Mouse (Mus musculus): ENCODE results near the gene Mrps12. TPM values are rescaled to one million over a fixed set of nuclear protein-coding genes. Genes with fewer than 3 reads are reported as not detected.

Gene Mrps12
- polyA plus RNA-seq, 1 experiment from 2014 or later = 96.7 TPM

- WGBS = 7% methylated on average over 14 of the region's 14 CpGs
- no peaks in the 10 kb centered on the region for H3K9me3 ChIP-seq
- no peak overlapping the region for H3K27ac ChIP-seq
- ATAC-seq (replicated peaks) = no peak
- no peaks in the 10 kb centered on the region for H3K36me3 ChIP-seq (replicated peaks)
- H3K4me1 ChIP-seq = peaks cover 11% of the 10 kb centered on the region
- no peak overlapping the region for H3K9ac ChIP-seq
- H3K4me2 ChIP-seq = peak overlapping the region; percentile 67
- peaks cover 3% of the 10 kb centered on the region; the same call in 1 of the 2 replicates for H3K27me3 ChIP-seq (replicated peaks)
- peak overlapping the region; percentile 51; the same call in 1 of the 2 replicates for H3K4me3 ChIP-seq
These were observed 47.2 kb downstream of the Mrps12 start for GRCm38 (mm10) chr7:28694423-28694822.

- Histone ChIP-seq H3K4me1 (peaks cover 11% of the 10 kb centered on the region), H3K27ac (peak overlapping the region; percentile 43; the same call in 1 of the 2 replicates), H3K36me3 (replicated peaks) (no peaks in the 10 kb centered on the region), H3K9ac (peak overlapping the region; percentile 48), H3K4me2 (peak overlapping the region; percentile 67), H3K27me3 (replicated peaks) (peaks cover 3% of the 10 kb centered on the region; the same call in 1 of the 2 replicates), H3K9me3 (no peaks in the 10 kb centered on the region), H3K4me3 (peak overlapping the region; percentile 51)
- ATAC-seq (replicated peaks) = peak; percentile 90
- under 1% methylated on average over 38 of the region's 38 CpGs for WGBS
These were observed 48.2 kb downstream of the Mrps12 start for GRCm38 (mm10) chr7:28693321-28693966.

- H3K27ac ChIP-seq = peak within 1 kb of the TSS; percentile 43; the same call in 1 of the 2 replicates
- peaks cover 11% of the 10 kb centered on the region for H3K4me1 ChIP-seq
- no peaks in the 10 kb centered on the region for H3K9me3 ChIP-seq
- no peaks in the 10 kb centered on the region for H3K36me3 ChIP-seq (replicated peaks)
- H3K27me3 ChIP-seq (replicated peaks) = peaks cover 3% of the 10 kb centered on the region; the same call in 1 of the 2 replicates
- peak within 1 kb of the TSS; percentile 67 for H3K4me2 ChIP-seq
- H3K9ac ChIP-seq = peak within 1 kb of the TSS; percentile 48
- peak; percentile 77 for ATAC-seq (replicated peaks)
- peak within 1 kb of the TSS; percentile 51 for H3K4me3 ChIP-seq
- 18% methylated on average over 30 of the region's 30 CpGs for WGBS
These were observed 48.9 kb downstream of the Mrps12 start, which contains the start of gene Fbxo27 for GRCm38 (mm10) chr7:28692545-28693320. TSS of gene Fbxo27 (plus strand) at chr7:28692849.

- no peak for ATAC-seq (replicated peaks)
- Histone ChIP-seq H3K4me3 (no peak overlapping the region), H3K4me1 (peaks cover 11% of the 10 kb centered on the region), H3K27ac (no peak overlapping the region), H3K9me3 (no peaks in the 10 kb centered on the region), H3K27me3 (replicated peaks) (peaks cover 3% of the 10 kb centered on the region; the same call in 1 of the 2 replicates), H3K9ac (no peak overlapping the region), H3K36me3 (replicated peaks) (no peaks in the 10 kb centered on the region), H3K4me2 (no peak overlapping the region)
- 84% methylated on average over 7 of the region's 7 CpGs for WGBS
These were observed 50.5 kb downstream of the Mrps12 start for GRCm38 (mm10) chr7:28691075-28691474.

Other genes with a start within 250 kb of the Mrps12 start
- gene Ifnl2, start 231.4 kb downstream of the Mrps12 start, polyA plus RNA-seq (2015; fragmentation: Nextera tagmentation; extraction: Ambion mirVana) = not detected in 2 replicates
- not detected in 2 replicates for gene Ifnl3, start 219.0 kb downstream of the Mrps12 start, polyA plus RNA-seq (2015; fragmentation: Nextera tagmentation; extraction: Ambion mirVana)
- gene Sycn, start 200.9 kb downstream of the Mrps12 start, polyA plus RNA-seq (2015; fragmentation: Nextera tagmentation; extraction: Ambion mirVana) = not detected in 2 replicates
- 0.14 and 0.18 TPM in 2 replicates for gene Nccrp1, start 194.6 kb downstream of the Mrps12 start, polyA plus RNA-seq (2015; fragmentation: Nextera tagmentation; extraction: Ambion mirVana)
- 22.8 and 24.8 TPM in 2 replicates for gene Samd4b, start 143.7 kb downstream of the Mrps12 start, polyA plus RNA-seq (2015; fragmentation: Nextera tagmentation; extraction: Ambion mirVana)
- gene Pak4, start 143.6 kb downstream of the Mrps12 start, polyA plus RNA-seq (2015; fragmentation: Nextera tagmentation; extraction: Ambion mirVana) = 20.9 and 21.6 TPM in 2 replicates
- 0.40 TPM in 1 of 2 replicates, not detected in the other for gene Acp7, start 110.5 kb downstream of the Mrps12 start, polyA plus RNA-seq (2015; fragmentation: Nextera tagmentation; extraction: Ambion mirVana)
- 10.2 and 12.1 TPM in 2 replicates for gene Fbxo27, start 49.0 kb downstream of the Mrps12 start, polyA plus RNA-seq (2015; fragmentation: Nextera tagmentation; extraction: Ambion mirVana)
- gene Fbxo17, start 25.0 kb downstream of the Mrps12 start, polyA plus RNA-seq (2015; fragmentation: Nextera tagmentation; extraction: Ambion mirVana) = 3.7 and 4.0 TPM in 2 replicates
- gene Sars2, start 172 bp upstream of the Mrps12 start, polyA plus RNA-seq (2015; fragmentation: Nextera tagmentation; extraction: Ambion mirVana) = 18.3 and 18.7 TPM in 2 replicates
- gene Ccer2, start 14.4 kb upstream of the Mrps12 start, polyA plus RNA-seq (2015; fragmentation: Nextera tagmentation; extraction: Ambion mirVana) = 0.36 and 0.50 TPM in 2 replicates
- 125 and 129 TPM in 2 replicates for gene Sirt2, start 24.9 kb upstream of the Mrps12 start, polyA plus RNA-seq (2015; fragmentation: Nextera tagmentation; extraction: Ambion mirVana)
- gene Nfkbib, start 25.7 kb upstream of the Mrps12 start, polyA plus RNA-seq (2015; fragmentation: Nextera tagmentation; extraction: Ambion mirVana) = 65.8 and 66.5 TPM in 2 replicates
- 2.4 and 3.3 TPM in 2 replicates for gene Rinl, start 47.1 kb upstream of the Mrps12 start, polyA plus RNA-seq (2015; fragmentation: Nextera tagmentation; extraction: Ambion mirVana)
- 175 and 176 TPM in 2 replicates for gene Hnrnpl, start 66.7 kb upstream of the Mrps12 start, polyA plus RNA-seq (2015; fragmentation: Nextera tagmentation; extraction: Ambion mirVana)
- gene Ech1, start 83.4 kb upstream of the Mrps12 start, polyA plus RNA-seq (2015; fragmentation: Nextera tagmentation; extraction: Ambion mirVana) = 92.7 and 94.7 TPM in 2 replicates
- 5.6 and 8.2 TPM in 2 replicates for gene Lgals4, start 92.0 kb upstream of the Mrps12 start, polyA plus RNA-seq (2015; fragmentation: Nextera tagmentation; extraction: Ambion mirVana)
- gene Lgals7, start 122.0 kb upstream of the Mrps12 start, polyA plus RNA-seq (2015; fragmentation: Nextera tagmentation; extraction: Ambion mirVana) = 7.8 and 9.2 TPM in 2 replicates
- gene Capn12, start 139.6 kb upstream of the Mrps12 start, polyA plus RNA-seq (2015; fragmentation: Nextera tagmentation; extraction: Ambion mirVana) = 0.33 and 0.52 TPM in 2 replicates
- 140 and 143 TPM in 2 replicates for gene Actn4, start 220.5 kb upstream of the Mrps12 start, polyA plus RNA-seq (2015; fragmentation: Nextera tagmentation; extraction: Ambion mirVana)
- 269 and 284 TPM in 2 replicates for gene Eif3k, start 240.0 kb upstream of the Mrps12 start, polyA plus RNA-seq (2015; fragmentation: Nextera tagmentation; extraction: Ambion mirVana)
- 8.5 and 11.4 TPM in 2 replicates for gene Map4k1, start 240.2 kb upstream of the Mrps12 start, polyA plus RNA-seq (2015; fragmentation: Nextera tagmentation; extraction: Ambion mirVana)

Measured in midbrain, embryonic 15.5 days (tissue).